Mouse (Mus musculus): ENCODE data around the gene Nsun7.

Nsun7 gene

DNA sequence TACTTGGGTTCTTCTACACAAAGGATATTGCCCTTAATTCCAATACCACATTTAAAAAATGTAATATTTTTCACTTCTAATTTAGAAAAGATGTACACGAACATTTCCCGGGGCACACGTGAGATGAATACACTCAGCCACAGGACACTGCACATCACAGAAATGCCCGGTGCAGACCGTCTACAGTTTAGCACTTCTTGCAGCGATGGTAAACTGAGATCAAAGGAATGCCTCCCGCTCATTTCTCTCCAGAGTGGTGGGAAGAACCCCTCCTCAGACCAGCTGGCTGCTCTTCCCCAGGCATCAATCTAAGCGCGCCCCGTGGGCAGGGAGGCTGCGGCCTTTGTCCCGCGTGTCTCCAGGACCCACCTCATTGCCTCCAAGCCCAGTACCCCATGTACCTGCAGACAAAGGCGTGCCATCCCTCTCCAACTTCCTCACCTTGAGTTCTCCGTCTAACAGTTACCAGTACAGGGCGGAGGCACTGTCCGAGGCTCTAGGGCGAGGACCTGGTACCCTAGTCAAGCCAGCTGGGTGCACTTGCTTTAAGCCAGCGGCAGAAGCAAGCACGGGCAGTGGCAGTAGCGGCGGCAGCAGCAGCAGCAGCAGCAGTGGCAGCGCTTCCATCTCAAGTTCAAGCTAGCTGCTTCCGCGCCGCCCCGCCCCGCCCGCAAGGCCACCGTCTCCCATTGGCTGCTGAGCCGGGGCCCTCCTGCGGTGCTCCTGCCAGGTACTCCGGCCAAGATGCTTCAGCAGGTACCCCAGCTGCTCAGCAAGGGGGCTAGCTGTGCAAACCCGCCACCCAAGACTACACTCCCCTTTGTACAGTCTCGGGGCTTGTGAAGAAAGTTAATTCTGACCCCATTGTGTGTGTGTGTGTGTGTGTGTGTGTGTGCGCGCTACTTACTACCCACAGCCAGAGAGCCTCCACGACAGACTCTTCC, 77.6 kb downstream of the Nsun7 start:
- DNase-seq (ENCODE audit: low read depth) = no peak

DNA sequence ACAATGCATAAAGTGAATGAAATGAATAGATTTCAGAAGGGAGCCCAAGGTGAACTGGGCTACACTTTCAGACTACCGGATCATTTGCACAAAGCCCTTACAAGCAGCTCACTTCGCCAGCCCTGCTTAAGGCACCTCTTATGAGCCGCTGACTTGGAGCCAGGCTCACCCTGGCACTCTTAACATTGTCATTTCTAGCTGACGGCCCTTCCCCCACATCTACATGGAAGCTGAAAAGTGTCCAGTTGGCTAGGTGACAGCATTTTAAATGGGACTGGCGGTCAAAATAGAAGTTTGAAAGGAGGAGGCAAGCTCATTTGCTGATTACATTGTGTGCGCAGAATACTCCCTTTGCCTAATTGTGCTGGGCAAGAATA, 78.3 kb downstream of the Nsun7 start:
- no peak for DNase-seq (ENCODE audit: low read depth)

DNA sequence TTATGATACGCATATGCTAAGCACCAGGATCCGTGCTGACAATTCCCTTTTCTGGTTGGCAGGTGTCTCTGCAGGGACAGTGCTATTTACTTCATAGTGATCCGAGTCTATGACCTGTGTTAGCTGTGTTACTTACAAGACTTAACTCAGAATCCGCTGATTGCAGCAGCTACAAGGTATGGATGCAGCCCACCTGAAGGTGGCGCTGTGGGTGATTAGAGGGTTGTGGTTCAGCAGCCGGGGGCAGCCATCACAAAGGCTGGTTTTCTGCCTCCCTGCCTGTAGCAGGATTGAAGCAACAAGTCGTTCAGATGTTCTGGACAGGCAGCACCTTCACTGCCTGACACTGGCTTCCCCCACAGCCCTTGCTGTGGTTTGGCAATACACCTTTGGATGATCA, 78.9 kb downstream of the Nsun7 start:
- DNase-seq (ENCODE audit: low read depth) = no peak

DNA sequence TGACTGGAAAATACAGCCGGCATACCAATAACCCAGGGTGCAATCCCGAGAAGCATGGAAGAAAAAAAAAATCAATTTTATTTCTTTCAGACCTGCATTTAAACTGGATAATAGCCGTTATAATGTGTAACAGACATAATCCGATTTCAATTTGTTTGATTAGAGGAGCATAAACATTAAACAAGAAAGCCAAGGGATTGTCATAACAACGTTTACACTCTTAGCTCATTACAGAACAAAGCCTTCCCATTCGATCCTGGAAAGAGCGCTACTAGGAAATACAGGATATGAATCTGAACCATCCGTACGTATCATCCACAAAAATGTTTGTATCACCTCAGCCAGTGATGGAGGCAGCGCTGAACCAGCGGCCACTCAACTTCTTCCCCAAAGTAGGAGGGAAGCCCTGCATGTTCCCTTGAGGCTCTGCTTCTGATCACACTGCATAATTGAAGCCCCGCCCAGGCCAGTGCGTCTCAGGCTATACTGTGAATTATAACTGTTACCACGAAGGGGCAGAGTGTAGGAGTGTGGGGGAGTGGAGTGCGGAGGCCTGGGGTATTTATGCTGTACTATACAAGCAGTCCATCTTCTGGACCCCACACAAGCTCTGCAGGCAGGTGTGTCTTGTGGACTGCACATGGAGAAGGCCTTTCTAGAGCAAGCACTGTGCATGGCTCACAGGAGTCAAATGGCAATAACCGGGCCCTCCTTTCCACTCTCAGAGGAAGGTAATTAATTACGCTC, 80.8 kb downstream of the Nsun7 start:
- no peak for DNase-seq (ENCODE audit: low read depth)

DNA sequence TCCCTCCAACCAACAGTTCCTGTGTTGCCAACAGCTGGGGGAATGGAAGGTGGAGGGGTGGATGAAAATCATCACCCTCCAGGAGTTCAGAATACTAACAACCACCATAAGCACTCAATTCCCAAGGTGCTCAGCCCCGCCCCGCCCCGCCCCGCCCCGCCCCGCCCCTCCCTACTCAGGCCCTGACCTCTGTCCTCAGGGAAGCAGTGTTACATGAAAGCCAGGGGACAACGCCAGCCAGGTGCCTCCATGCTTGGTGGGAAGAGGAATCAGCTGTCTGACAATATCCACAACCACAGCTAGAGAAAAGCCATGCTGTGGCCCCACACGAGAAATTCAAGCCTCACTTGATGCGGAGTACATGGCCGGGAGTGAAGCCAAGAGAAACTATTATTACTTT, 82.2 kb downstream of the Nsun7 start:
- DNase-seq (ENCODE audit: low read depth) = no peak

DNA sequence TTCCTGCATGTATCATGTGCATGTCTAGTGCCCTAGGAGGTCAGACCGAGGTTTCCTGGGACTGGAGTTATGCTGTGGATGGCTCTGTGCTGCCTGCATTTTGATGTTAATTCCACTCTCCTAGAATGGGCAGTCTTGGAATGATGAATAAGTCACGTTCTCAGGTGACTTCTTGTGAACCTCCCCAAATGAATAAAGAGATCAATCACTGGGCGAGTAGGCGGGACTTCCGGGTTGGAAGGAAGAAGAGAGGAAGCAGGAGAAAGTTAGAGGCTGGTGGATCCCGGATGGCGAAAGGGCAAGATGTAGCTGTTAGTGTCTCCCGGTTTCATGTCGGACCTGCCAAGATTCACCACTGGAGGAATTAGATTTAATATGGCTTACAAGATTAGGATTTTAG, 82.6 kb downstream of the Nsun7 start:
- no peak for DNase-seq (ENCODE audit: low read depth)

DNA sequence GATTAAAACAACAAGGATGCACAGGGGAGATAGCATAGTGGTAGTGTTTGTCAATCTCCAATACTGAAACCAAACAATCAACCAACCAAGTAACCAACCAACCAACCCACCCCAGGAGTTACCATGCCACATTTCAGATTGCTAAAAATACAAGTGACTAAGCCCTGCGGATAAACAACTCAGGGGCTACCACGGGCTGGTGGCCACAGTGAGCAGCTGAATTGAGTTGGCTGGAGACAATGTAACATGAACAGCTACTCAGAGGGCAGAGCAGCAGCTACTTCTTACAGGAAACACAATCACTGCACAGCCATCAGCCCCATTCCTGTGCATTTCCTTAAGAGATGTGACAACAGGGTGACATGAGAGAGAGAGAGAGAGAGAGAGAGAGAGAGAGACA, 84.5 kb downstream of the Nsun7 start:
- DNase-seq (ENCODE audit: low read depth) = no peak

DNA sequence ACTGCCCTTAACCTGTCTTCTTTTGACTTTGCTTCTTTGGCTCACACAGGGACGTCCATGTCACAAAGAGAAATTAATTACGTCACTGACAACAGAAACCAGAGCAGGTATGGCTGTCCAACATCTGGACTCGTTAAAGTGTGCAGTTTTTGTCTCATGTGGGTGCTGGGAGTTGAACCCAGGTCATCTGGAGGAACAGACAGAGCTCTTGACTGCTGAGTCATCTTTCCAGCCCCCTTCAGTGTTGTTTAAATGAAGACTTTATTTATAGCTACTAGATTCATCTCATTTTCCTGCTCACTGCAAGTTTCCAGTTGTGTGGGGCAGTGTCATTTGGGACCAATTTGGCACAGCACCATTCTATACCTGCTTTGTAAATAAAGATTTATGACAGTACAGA, 85.4 kb downstream of the Nsun7 start:
- DNase-seq (ENCODE audit: low read depth) = no peak

DNA sequence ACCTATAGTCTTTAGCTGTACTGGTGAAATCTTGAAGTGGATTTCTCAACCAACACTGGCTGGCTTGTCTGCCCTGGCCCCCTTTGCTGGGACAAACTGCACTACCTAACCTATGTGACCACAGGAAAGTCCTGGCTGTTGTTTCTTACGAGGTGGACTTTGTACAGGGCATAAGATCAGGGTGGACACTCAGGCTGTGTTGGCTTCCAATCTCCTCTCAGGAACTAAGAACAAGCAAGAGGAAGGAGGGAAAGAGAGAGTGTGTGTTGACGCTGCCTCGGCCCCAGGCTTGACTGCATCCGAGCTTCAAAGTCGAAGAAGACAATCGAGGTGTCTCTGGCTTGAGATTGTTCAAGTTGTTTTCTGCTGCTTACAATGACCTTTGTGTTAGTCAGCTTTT, 87.1 kb downstream of the Nsun7 start:
- DNase-seq (ENCODE audit: low read depth) = no peak
